Mouse (Mus musculus) spleen, postnatal 4 days (tissue): ENCODE data around the gene Wnt10a.
A peak's percentile ranks its signal among the peaks of the same experiment; 100 is the strongest.

ENCODE experiments used
- DNase-seq, 2 experiments: peaks; one replicate each; pipeline ENCODE4 v3.0.0; 2022; ENCODE audit warnings: low spot score in 2 of 2

Gene Wnt10a

GRCm38 (mm10) chr1:74784041-74784759 is 7.1 kb upstream of the Wnt10a start:
- peak in 1 of 2 experiments; percentile 76 for DNase-seq

DNA sequence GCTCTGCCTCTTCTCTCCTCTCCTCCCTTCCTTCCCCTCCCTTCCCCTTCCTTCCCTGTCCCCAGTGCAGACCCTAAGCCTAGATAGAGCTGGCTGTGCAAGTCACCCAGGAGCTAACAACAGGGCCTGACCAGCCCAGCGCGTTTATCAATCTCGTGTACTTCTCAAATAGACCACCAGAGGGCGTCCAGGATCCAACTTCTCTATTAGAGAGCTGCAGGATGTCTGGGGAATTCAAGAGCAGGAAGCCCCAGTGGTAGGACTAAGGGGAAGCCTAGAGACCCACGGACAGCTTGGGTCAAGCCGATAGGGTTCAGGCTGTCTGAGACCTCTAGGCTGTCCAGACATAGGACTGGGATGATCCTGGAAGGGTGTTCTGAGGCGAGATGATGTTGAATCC is 3.5 kb upstream of the Wnt10a start:
- peak; percentile 69 to 88 for DNase-seq

DNA sequence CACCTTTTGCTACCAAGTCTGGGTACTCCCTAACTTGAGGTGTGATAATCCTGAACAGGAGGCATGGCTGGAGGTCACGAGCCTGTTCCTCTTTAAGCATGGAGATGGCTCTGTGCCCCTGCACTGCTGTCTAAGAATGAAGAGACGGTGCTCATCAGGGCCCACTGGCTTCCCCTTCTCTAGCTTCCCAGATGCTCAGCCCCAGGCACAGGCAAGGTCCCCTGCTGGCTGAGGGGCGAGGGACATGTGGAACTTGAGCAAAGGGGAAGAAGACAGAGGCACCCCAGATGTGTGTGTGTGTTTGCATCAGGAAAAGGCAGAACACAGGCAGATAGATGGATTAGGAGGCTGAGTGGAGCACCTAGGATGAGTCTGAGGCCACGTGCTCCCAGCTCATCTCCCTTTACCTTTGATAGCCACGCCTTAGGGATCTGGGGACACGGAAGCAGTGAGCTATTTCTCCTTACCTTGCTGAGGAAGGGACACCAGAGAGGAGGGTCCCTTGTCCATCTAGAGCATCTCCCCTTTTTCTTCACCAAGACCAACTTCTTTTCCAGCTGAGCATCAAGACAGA is 2.6 kb upstream of the Wnt10a start:
- no peak for DNase-seq

GRCm38 (mm10) chr1:74790095-74790494 is 1.2 kb upstream of the Wnt10a start:
- DNase-seq: no peak

DNA sequence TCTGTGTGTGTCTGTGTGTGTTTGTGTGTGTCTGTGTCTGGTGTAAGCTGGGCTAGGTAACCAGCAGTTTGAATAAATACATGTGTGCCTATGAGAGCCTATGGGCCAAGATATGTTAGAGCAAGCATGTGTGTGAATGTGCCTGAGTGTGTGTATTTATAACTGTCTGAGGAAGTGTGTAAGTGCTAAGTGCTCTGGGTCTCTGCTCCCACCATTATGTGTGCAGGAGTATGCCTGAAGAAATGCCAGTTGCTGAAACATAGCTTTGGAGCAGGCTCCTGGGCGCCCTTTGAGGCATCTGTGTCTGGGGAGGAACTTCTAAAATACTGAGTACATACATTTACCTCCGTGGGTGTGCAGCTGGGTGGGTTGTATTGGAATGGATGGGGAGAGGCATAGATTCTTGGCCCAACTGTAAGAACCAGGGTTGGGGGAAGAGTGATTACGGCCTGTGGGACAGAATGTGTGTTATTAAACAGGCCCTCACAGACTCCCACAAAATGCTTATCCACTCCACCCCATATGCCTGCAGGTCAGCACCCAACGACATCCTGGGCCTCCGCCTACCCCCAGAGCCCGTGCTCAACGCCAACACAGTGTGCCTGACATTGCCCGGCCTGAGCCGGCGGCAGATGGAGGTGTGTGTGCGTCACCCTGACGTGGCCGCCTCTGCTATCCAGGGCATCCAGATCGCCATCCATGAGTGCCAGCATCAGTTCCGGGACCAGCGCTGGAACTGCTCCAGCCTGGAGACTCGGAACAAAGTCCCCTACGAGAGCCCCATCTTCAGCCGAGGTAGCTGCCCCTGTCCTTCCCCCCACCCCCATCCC is 1.7 kb downstream of the Wnt10a start:
- DNase-seq: no peak

DNA sequence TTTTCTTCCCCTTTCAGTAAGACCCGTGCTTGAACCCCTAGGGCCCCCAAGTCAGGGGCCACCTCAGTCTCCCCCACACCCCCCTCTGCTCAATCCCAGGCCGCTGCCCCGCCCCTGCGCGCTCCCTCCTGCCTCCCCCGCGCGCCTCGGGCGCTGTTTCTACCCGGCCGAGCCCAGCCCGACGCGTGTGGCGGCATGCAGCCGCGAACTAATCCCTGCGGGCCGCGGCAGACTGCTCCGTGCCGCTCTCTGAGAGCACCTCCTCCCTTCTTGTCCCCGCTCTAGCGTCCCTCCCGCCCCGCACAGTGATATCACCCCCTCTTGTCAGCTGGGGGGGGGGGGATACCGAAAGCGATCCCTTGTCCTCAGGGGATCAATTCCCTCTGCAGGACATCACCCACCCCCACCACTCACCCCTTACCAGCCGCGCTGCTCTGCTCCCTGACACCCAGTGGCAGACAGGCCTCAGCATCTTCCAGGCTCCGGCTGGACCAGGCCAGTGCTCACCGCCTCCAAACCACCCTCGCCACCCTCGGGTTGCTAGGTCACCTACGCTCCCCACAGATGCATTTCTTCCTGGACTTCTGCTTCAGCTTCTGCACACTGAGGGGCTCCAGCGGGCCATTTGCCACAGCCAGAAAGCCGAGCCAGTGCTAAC is 3.3 kb downstream of the Wnt10a start:
- no peak for DNase-seq

DNA sequence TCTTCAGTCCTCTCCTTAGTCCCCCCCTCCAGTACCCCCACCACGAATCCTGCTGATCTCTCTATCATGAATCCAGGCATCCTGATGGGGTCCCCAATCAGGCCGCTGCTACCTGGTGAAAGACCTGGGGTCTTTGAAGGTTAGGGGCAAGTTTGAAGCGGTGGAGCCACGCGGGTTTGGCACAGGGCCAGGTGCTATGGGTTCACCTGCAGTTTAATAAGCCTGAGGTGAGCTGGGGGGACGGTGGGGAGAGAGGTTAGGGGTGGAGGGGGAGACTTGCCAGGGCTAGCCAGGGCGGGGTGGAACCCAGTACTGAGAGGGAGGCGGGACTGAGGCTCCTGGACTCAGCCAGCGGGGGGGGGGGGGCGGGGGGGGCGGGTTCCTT is 3.8 kb downstream of the Wnt10a start:
- no peak for DNase-seq

DNA sequence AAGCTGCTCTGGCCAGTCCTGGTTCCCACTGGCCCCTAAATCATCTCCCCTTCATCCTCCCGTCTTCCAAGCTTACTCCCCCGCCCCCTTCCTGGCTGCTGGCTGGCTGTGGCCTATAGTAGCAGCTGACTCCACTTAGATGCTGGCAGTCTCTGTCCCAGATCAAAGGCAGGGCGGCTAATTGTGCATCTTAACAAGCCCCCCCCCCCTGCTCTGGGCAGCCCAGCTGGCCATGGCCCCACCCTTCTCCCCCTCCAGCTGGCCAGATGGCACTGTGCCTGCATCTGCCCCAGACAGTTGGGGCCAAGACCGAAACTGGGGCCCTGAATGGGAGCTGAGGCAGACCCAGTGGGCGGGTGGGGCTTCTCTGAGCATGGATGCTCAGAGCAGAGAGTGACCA is 6.1 kb downstream of the Wnt10a start:
- DNase-seq: no peak

GRCm38 (mm10) chr1:74800424-74800888 is 9.1 kb downstream of the Wnt10a start:
- no peak for DNase-seq

GRCm38 (mm10) chr1:74801631-74802140 is 10.4 kb downstream of the Wnt10a start:
- no peak for DNase-seq

DNA sequence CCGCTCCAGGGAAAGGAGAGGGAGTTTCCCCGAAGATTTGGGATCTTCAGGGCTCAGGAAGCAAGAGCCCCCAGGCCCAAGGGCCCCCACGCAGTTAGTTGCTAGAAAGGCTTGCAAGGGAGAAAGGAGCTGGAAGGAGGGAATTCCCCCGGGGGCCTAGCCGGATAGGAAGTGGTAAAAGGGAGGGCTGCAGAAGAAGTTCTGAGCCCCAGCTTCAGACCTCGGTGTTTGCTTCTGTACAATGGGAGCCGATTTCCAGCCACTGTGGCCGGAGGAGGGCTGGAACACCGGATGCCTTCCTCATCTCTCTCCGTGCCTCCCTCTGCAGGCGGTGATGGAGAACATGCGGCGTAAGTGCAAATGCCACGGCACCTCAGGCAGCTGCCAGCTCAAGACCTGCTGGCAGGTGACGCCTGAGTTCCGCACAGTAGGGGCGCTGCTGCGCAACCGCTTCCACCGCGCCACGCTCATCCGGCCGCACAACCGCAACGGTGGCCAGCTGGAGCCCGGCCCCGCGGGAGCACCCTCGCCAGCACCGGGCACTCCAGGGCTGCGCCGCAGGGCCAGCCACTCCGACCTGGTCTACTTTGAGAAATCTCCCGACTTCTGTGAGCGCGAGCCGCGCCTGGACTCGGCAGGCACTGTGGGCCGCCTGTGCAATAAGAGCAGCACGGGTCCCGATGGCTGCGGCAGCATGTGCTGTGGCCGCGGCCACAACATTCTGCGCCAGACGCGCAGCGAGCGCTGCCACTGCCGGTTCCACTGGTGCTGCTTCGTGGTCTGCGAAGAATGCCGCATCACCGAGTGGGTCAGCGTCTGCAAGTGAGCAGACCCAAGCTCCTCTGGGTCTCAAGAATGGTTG is 11.7 kb downstream of the Wnt10a start:
- peak; percentile 66 to 84 for DNase-seq

DNA sequence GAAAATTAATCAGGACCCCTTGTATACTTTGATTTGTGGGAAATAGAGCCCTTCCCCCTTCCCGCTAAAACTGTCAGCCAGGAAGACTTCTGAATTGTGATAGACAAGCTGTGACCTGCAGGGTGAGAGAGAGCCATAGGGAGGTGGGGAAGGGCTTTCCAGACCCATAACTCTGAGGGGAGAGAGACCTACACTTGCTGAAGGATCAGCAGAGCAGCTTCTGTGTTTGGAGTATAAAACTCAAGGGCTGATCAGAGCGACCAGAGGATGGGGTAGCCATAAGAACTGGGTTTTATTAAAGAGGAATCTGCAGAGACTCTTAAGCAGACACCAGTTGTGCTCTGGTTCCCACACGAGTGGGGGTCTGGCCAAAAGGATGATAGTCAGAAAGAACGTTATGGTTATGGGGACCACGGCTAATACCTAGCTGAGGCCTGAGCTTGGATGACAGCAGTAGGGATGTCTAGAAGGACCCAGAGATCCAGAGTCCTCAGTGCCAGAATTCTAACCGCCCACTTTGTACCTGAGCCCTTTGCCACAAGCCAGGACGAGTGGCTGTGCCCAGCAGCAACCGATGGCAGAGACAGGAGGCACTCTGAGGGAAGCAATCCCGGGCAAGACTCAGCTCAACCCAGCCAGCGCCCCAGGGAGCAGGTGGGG is 13.0 kb downstream of the Wnt10a start:
- no peak for DNase-seq

DNA sequence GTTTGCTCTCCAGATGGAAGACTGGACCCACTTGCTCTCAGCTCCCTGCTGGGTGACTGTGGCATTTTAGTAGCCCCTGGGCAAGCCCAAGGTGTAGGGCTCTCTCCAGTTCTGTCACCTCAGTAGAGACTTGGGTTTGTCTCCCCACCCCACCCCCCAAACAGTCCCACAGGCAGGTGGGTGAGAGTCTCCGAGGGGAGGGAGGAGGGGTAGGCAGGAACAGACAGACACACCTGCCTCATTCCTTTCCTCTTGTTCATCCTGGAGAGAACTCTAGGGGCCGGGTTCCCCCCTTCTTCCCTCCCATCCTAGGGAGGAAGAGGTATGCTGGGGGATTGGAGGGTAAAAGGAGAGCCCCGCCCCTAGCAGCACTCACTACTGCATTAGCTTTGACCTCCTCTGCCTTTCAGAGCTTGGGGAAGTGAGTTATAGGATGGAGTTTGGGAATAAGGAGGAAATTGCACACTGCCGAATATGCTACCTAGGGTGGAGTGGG is 14.1 kb downstream of the Wnt10a start:
- DNase-seq: no peak

GRCm38 (mm10) chr1:74805843-74806242 is 14.5 kb downstream of the Wnt10a start:
- no peak for DNase-seq

DNA sequence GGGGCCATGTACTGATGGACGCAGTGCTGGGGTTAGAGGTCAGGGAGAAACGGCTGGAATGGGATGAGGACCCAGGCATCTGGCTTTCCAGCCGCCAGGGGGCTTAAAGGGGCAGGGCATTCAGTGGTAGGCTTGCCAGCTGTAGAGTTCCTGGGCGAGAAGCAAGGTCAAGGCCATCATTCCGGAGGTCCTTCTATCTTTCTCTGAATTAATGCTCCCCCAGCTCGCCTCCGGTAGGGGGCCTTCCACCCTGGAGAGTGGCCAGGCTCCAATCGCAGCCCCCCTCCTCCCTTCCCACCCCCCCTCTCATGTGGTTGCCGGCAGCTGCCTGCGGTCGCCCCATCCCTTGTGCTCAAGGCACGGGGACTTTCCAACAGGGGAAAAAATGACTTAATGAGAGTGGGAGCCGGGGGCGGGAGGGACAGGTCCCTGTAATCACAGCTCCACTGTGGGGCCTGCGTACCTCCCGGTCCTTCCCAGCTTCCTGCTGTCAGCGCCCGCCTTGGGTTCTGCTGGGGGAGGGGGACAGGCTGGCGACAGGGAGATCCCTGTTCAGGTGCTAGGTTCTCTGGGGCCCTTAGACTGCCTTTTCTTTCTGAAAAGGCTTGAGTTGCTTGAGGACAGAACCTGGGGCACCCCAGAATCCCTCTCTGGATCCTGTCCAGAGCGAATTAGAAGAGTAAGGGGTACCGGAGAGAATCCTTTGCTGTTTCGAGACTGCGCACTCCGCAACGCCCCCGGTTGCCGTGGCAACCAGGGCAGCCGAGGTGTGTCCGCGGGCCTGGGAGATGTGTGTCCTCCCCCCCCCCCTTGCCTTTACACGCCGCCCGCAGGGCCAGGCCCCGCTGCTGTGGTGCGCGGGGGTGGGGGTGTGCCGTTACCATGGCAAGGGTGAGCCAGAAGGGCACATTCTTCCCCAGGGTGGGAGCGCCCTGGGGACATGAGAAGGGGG is 15.3 kb downstream of the Wnt10a start:
- DNase-seq: no peak

DNA sequence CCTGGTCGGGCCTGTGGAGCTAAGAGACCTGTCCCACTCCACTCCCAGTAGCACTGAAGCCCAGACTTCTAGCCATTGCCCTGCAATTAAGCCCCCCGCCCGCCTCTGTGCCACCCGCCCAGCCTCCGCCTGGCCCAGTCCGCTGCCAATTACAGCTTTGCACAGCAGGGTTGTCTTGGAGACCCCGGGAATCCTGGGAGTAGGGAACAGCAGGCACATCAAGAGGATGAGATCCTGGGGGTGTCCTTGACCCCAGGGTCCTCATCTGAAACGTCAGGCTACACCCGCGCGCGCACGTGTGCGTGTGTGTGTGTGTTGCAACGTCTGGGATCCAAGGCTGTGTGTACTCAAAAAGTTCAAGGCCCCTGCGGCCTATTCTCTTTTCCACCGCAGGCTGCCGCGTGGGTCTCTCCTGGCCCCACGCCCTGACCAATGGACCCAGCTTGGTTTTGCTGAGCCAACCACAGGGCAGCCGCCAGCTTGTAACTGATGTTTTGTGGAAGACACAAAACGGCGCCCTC is 16.3 kb downstream of the Wnt10a start:
- no peak for DNase-seq

DNA sequence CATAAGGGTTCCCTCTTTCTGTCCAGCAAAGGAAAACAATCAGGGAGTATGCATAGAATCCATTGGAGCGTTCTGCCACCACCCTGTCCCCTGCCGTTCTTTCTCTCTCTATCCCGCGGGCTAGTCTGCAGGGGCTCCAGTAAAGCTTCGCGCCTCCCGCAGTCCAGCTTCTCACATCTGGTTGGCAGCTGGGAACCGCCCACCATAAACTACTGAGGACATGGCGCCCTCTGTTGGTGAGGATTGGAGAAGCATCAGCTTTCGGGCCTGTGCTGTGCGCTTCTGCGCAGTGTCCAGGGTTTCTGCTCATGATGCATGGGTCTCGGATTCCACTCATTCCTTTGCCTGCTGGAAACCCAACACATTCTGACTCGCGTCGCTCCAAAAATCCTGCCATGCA is 16.8 kb downstream of the Wnt10a start:
- DNase-seq: peak; percentile 82 to 94

GRCm38 (mm10) chr1:74809007-74809406 is 17.7 kb downstream of the Wnt10a start:
- no peak for DNase-seq
